Mouse (Mus musculus): ENCODE results near the gene Nr1h4. TPM values are rescaled to one million over a fixed set of nuclear protein-coding genes. Genes with fewer than 3 reads are reported as not detected.

Gene Nr1h4
- total RNA-seq, 1 experiment from 2014 or later = 38.1 TPM

- DNase-seq = no peak
Measured at GRCm38 (mm10) chr10:89478766-89479165, 54.6 kb downstream of the Nr1h4 start.

DNA sequence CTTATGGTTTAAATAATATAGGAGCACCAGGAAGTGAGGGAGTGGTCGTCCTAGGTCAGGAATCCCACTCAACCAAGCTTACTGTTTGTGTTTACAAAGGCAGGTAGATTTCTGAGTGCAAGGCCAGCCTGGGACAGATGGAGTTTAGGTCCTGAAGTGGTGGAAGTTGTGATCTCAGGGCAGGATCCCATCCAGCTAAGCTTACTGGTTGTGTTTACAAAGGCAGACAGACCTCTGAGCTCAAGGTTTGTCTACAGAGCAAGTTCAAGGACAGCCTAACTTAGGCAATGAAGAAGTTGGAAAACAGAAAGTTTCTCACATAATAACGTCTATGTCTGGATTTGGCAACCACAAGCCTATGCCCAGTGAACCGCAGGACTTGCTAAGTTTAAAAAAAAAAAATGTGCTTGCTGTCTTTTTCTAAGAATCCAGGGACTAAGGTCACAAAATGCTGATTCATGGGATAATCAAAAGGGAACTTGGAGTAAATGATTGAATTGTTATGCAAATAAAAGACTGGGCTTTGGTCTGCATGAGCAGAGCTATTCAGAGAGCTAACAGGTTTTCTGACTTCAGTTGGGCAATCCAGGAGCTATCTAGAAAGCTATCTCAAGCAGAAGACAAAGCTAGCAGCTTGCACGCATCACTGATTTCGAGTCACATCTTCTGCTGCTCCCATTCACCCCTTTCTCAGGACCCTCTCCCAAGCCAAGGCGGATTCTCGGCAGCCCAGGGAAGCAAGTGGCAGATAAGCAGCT is 62.6 kb downstream of the Nr1h4 start:
- DNase-seq = no peak

- DNase-seq = no peak
Measured at GRCm38 (mm10) chr10:89464760-89465405, 68.5 kb downstream of the Nr1h4 start.

DNA sequence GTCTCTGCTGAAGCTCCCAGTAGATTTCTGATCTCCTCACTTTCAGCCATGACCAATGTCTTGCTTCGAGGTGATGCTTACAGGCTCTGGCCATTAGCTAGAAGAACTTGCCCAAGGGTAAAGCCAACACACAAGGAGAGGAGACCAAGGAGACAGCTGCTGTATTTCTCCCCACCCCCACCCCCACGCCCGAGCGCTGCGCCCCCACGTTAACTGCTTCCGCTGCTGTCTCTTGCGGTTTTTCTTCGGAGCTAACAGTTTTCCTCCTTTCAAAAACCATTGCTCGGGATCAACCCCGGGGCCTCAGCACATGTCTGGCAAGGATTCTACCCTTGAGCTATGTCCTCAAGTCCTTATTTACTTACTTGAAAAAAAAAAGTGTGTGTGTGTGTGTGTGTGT is 70.5 kb downstream of the Nr1h4 start:
- no peak for DNase-seq

GRCm38 (mm10) chr10:89461856-89462507 is 71.4 kb downstream of the Nr1h4 start:
- peak; percentile 55 for DNase-seq

DNA sequence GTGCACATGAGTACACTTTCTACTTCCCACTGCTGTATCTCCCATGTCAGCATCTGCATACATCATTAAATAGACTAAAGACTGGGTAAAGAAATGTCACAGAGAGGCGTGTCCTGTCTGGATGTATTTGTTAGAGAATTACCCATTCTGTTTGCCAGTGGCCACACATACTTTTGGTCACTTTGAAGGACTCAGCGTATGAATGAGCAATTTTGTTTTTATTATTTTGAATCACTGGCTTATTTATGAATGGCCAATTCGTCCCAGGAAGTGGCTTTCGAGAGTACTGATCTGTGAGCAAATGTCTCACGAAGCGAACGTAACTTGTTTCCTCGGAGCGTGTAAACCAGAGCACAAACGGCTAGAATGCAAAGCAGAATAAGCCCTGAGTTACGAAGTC is 72.4 kb downstream of the Nr1h4 start:
- DNase-seq = no peak

GRCm38 (mm10) chr10:89458770-89459169 is 74.6 kb downstream of the Nr1h4 start:
- peak; percentile 58 for DNase-seq

- no peak for DNase-seq
Measured at GRCm38 (mm10) chr10:89453794-89454193, 79.6 kb downstream of the Nr1h4 start.

- DNase-seq = no peak
Measured at GRCm38 (mm10) chr10:89453068-89453641, 80.2 kb downstream of the Nr1h4 start.

DNA sequence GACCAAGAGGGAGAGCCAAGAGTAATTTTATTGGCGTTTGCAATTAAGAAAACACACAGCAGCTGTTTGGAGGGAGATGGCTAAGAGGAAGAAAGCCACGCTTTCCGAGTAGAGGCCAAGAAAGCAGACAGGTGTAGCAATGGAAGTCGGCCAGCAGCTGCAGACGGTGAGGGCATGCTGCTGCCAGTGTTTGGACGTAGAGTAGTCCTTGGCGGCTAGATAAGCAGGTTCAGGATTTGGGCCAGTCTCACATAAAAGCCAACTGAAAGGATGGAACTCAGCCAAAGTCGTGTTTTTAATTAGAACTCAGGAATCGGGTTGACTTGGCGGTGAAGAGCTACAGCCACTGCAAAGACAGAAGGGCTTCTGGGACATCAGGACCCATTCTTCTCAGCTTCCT is 83.0 kb downstream of the Nr1h4 start:
- no peak for DNase-seq

DNA sequence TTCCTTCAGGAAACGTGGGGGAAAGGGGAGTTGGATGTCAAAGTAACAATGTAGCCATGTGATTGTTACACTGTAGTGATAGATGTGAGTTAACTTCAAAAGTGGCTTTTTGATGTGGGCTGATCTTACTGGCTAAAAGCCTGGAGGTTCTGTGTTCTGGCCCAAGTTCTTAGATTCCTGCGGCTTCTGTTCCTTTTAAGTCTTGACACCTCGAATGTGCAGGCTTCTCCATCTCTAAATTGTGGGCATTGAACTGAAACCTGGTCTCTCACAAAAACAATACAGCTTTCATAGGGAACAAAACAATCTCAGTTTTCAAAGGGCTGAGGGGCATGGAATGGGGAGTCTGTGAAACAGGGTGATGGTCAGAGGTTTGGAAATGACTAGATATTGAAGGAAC is 89.0 kb downstream of the Nr1h4 start:
- no peak for DNase-seq

DNA sequence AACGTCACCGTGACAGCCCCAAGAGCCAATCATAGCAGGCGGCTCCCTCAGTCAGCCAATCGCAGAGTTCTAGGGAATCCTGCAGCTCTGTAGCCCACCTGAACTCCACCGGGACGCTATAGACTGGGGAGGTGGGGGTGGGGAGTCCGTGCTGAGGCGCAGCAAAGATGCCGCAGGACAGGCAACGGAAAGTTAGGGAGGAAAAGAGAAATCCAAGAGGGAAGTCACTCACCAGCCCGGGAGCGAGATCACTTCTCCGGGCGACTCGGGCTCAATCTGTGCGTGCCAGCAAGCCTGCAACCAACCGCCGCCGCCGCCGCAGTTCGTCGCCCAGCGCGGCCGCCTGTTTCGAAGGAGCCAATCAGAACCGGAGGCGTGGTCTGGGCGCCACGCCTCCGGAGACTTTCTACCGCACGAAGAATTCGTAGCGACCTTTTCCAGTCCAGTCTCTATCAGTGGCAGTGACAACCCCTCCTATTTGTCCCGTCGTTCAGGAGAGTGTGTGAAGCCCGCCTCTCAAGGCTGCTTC is 89.7 kb downstream of the Nr1h4 start, which contains the start of gene Gas2l3:
Gene Gas2l3 (minus strand): TSS at position 345 of the 529 bp plus-strand sequence.
- DNase-seq = peak; percentile 87

DNA sequence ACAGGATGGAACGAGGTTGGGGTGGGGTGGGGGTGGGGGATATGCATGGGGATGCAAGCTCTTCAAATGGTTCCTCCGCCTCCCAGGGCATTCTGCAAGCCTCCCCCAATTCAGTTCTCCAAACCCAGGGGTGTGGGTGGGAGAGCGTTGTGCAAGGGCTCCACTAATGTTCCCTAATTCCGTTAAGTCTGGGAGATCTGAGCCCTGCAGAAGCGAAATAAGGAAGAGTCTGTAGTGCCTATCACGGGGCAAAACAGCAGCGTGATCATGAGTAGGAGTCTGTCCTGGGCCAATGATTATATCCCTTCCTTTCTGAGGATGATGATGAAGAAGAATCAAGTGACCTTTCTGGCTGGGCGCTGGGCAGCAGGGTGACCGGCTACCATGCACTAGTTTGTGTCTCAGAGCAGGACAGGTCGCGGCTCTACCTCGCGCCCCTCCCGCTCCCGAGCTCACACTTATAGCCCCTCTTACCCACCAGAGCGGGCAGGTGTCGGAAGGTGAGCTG is 90.2 kb downstream of the Nr1h4 start:
- DNase-seq = no peak

DNA sequence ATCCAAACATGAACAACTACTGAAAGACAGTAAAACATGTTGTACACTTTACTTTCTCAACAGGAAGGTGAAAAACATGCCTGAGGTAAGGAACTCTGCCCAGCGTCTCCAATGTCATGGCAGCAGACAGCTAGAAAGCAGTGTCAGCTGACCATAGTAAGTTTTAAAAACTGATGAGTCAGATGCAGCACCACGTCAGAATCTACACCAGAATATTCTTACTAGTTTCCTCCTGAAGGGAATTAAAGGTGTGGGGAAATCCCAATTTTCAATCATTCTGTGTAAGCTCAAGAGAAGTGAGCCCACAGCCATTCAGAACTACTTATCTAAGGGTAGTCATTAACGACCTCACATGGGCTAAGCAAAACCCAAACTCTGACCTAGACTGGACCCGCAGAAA is 90.7 kb downstream of the Nr1h4 start:
- no peak for DNase-seq

- no peak for DNase-seq
Measured at GRCm38 (mm10) chr10:89441961-89442360, 91.4 kb downstream of the Nr1h4 start.

GRCm38 (mm10) chr10:89439380-89439779 is 94.0 kb downstream of the Nr1h4 start:
- no peak for DNase-seq

GRCm38 (mm10) chr10:89437996-89438395 is 95.4 kb downstream of the Nr1h4 start:
- peak; percentile 15 for DNase-seq

DNA sequence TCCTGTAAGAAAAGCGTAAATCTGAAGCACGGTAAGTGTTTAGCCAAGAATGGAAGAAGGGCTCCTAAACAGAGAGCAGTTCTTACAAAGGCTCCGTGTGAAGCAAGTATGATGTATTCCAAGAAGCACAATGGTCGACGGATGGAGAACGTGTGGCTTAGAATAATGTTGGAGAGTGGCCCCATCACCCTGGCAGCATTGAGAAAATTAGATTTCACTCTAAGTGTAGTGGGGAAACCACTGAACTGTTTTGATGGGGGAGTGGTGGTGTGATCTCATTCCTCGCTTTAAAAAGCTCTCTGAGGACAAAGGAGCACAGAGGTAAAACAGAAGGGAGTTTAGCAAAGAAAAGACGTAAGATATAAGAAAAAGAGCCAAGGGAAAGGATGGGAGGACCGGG is 95.9 kb downstream of the Nr1h4 start:
- no peak for DNase-seq

GRCm38 (mm10) chr10:89435920-89436319 is 97.5 kb downstream of the Nr1h4 start:
- no peak for DNase-seq

- no peak for DNase-seq
Measured at GRCm38 (mm10) chr10:89435413-89435812, 98.0 kb downstream of the Nr1h4 start.

DNA sequence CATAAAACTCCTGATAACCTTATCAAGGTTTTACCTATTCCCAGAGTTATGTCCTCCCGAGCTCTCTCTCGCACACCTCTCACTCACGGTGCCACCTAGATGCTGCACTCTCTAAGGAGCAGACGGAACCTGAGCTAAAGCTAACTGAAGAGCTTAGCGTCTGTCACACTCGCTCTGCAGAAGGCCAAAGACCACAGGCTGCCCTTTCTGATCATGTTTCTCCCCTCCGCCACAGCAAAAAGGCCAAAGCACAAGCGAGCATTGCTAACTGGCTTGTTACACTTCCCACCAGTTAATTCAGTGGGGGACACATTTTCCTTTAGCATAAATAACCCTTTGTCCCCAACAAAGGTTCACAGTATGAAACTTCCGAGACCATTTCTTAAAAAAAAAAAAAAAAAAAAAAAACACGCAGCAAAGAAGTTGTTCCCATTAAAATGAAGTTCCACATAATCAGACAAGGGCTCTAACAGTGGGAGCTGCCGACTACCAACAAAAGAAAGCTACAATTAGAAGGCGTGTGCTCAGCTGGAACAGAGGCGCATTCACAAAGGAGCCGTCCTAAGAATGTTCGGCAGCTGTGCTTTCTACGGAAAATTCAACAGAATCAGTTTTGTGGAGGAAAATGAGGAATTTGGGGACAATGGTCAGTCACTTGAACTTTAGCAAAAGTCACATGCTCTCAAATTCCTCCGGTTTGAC is 98.7 kb downstream of the Nr1h4 start:
- DNase-seq = no peak

DNA sequence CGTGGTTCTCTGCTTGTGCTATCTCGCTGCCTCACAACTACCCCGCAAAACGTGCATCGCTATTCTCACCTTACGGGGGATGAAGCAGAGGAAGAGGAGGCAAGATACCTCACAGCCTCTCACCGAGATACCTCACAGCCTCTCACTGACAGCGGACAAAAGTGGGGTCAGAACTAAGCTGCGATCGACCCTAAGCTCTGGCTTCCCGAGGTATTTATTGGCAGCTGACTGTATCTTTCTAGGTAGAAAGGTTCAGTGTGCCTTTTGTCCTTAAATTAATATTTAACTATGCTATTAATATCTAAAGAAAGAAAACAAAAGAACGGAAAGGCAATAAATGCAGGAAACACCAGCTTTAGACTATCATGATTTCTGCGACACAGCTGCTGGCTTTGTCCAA is 100.6 kb downstream of the Nr1h4 start:
- no peak for DNase-seq
